26 mouse cellular contexts compared by ENCODE assay signal in genomic region chr14:57975656-57976055, GRCm38 (mm10). TPM values are rescaled to one million over a fixed set of nuclear protein-coding genes. Genes with fewer than 3 reads are reported as not detected.
DNase-seq lines count a peak whose midpoint lies in the region; ATAC-seq and TF ChIP-seq lines count a peak whose summit lies in the region.
"Had no signal": no experiment of that assay in that cellular context is flagged by ENCODE, and none has a peak within 500 bp of the region (broad histone marks: within the 10 kb centered on the region; RNA-seq: fewer than 3 reads in every experiment).

No protein-coding gene starts in this region.

- H3K4me2 ChIP-seq in heart, embryonic 12.5 days: no peak overlapping the region
- H3K4me2 ChIP-seq in lung, embryonic 14.5 days: no peak overlapping the region
- H3K4me2 ChIP-seq in lung, postnatal 0 days (replicated peaks; ENCODE audit: low read depth, low read length): no peak overlapping the region
- no peak overlapping the region for H3K4me2 ChIP-seq in forebrain, embryonic 12.5 days
- H3K4me2 ChIP-seq: embryonic facial prominence, embryonic 13.5 days; forebrain, embryonic 15.5 days; heart, embryonic 11.5 days; heart, embryonic 15.5 days; hindbrain, embryonic 13.5 days had no signal

- H3K9ac ChIP-seq in heart, embryonic 12.5 days: no peak overlapping the region
- no peak overlapping the region for H3K9ac ChIP-seq in lung, embryonic 14.5 days
- H3K9ac ChIP-seq in lung, postnatal 0 days (replicated peaks; ENCODE audit: low read depth): no peak overlapping the region
- no peak overlapping the region for H3K9ac ChIP-seq in forebrain, embryonic 12.5 days
- H3K9ac ChIP-seq: embryonic facial prominence, embryonic 13.5 days; forebrain, embryonic 15.5 days; heart, embryonic 15.5 days; hindbrain, embryonic 13.5 days had no signal

- H3K27me3 ChIP-seq in heart, embryonic 12.5 days (replicated peaks): no peaks in the 10 kb centered on the region
- no peaks in the 10 kb centered on the region for H3K27me3 ChIP-seq in lung, embryonic 14.5 days (ENCODE audit: insufficient read depth, low read length)
- no peaks in the 10 kb centered on the region for H3K27me3 ChIP-seq in lung, postnatal 0 days (replicated peaks; ENCODE audit: insufficient read depth, low read length)
- H3K27me3 ChIP-seq in forebrain, embryonic 12.5 days: no peaks in the 10 kb centered on the region
- H3K27me3 ChIP-seq: embryonic facial prominence, embryonic 13.5 days; forebrain, embryonic 15.5 days; heart, embryonic 15.5 days; hindbrain, embryonic 13.5 days had no signal

- no peaks in the 10 kb centered on the region for H3K9me3 ChIP-seq in heart, embryonic 12.5 days (replicated peaks)
- no peaks in the 10 kb centered on the region for H3K9me3 ChIP-seq in lung, embryonic 14.5 days (ENCODE audit: low read depth, low read length)
- H3K9me3 ChIP-seq in lung, postnatal 0 days (ENCODE audit: low read length): no peaks in the 10 kb centered on the region
- H3K9me3 ChIP-seq in forebrain, embryonic 12.5 days: no peaks in the 10 kb centered on the region
- H3K9me3 ChIP-seq: embryonic facial prominence, embryonic 13.5 days; forebrain, embryonic 15.5 days; heart, embryonic 15.5 days; hindbrain, embryonic 10.5 days; hindbrain, embryonic 13.5 days had no signal

- no peak for TF ChIP-seq POLR2A in embryonic fibroblast, embryonic 13.5 days (IDR thresholded peaks at IDR 0.05; ENCODE audit: low read depth, low read length)

- TF ChIP-seq EP300 in lung, postnatal 0 days (IDR thresholded peaks at IDR 0.05): no peak

- WGBS in heart, embryonic 12.5 days: 48% methylated on average over 6 of the region's 6 CpGs
- WGBS in lung, embryonic 14.5 days: 29% methylated on average over 6 of the region's 6 CpGs
- WGBS in lung, postnatal 0 days: 44% methylated on average over 6 of the region's 6 CpGs
- 74% methylated on average over 6 of the region's 6 CpGs for WGBS in forebrain, embryonic 12.5 days

- no peaks in the 10 kb centered on the region for H3K36me3 ChIP-seq in heart, embryonic 12.5 days
- H3K36me3 ChIP-seq in lung, embryonic 14.5 days (ENCODE audit: insufficient read depth): no peaks in the 10 kb centered on the region
- H3K36me3 ChIP-seq in lung, postnatal 0 days (ENCODE audit: insufficient read depth, low read length): no peaks in the 10 kb centered on the region
- no peaks in the 10 kb centered on the region for H3K36me3 ChIP-seq in forebrain, embryonic 12.5 days (replicated peaks)
- H3K36me3 ChIP-seq: embryonic facial prominence, embryonic 13.5 days; forebrain, embryonic 15.5 days; heart, embryonic 15.5 days; hindbrain, embryonic 10.5 days; hindbrain, embryonic 13.5 days had no signal

- peak; percentile 7 for DNase-seq in heart, adult 11 months
- DNase-seq in lung, embryonic 14.5 days: peak; percentile 40
- DNase-seq in lung, postnatal 0 days (ENCODE audit: low spot score): no peak
- DNase-seq in embryo, embryonic 10 days (ENCODE audit: low spot score): no peak
- DNase-seq: adrenal gland, adult 8-10 months; adrenal gland, postnatal 25 days; cerebellum, adult 11-12 months; cerebellum, adult 8-10 months; cerebellum, postnatal 10 days; cerebellum, postnatal 36 days; gastrocnemius, postnatal 36 days; heart, postnatal 10 days; heart, postnatal 36 days; kidney, adult 18-20 months had no signal

- no peak overlapping the region for H3K27ac ChIP-seq in heart, embryonic 12.5 days (ENCODE audit: poor library complexity, severe bottlenecking)
- H3K27ac ChIP-seq in lung, embryonic 14.5 days (ENCODE audit: low read depth): no peak overlapping the region
- no peak overlapping the region for H3K27ac ChIP-seq in lung, postnatal 0 days (ENCODE audit: low read length)
- peak overlapping the region; percentile 65; the same call in 1 of the 2 replicates for H3K27ac ChIP-seq in embryonic fibroblast, embryonic 13.5 days (ENCODE audit: insufficient read depth, low read length)
- no peak overlapping the region for H3K27ac ChIP-seq in forebrain, embryonic 12.5 days
- H3K27ac ChIP-seq: embryonic facial prominence, embryonic 13.5 days; forebrain, embryonic 15.5 days; heart, embryonic 15.5 days; hindbrain, embryonic 10.5 days; hindbrain, embryonic 13.5 days had no signal

- TF ChIP-seq CTCF in lung, embryonic 14.5 days (IDR thresholded peaks at IDR 0.05; ENCODE audit: low read depth): no peak
- TF ChIP-seq CTCF in lung, postnatal 0 days (IDR thresholded peaks at IDR 0.05): no peak
- no peak for TF ChIP-seq CTCF in embryonic fibroblast, embryonic 13.5 days (IDR thresholded peaks at IDR 0.05; ENCODE audit: borderline replicate concordance, insufficient read depth, low read length)

- peaks cover 39% of the 10 kb centered on the region for H3K4me1 ChIP-seq in heart, embryonic 12.5 days (replicated peaks)
- no peaks in the 10 kb centered on the region; the same call in 1 of the 2 replicates for H3K4me1 ChIP-seq in lung, embryonic 14.5 days (ENCODE audit: insufficient read depth)
- H3K4me1 ChIP-seq in lung, postnatal 0 days (ENCODE audit: insufficient read depth, low read depth, low read length): no peaks in the 10 kb centered on the region
- peaks cover 9% of the 10 kb centered on the region for H3K4me1 ChIP-seq in embryonic fibroblast, embryonic 13.5 days (ENCODE audit: control insufficient read depth, insufficient read depth, low read length)
- H3K4me1 ChIP-seq in forebrain, embryonic 12.5 days: no peaks in the 10 kb centered on the region
- H3K4me1 ChIP-seq: forebrain, embryonic 15.5 days; hindbrain, embryonic 13.5 days had no signal

- no peak overlapping the region for H3K4me3 ChIP-seq in heart, embryonic 12.5 days
- H3K4me3 ChIP-seq in lung, embryonic 14.5 days (ENCODE audit: low read depth, low read length): no peak overlapping the region
- no peak overlapping the region for H3K4me3 ChIP-seq in lung, postnatal 0 days (ENCODE audit: low read depth, low read length)
- no peak overlapping the region for H3K4me3 ChIP-seq in embryonic fibroblast, embryonic 13.5 days (ENCODE audit: insufficient read depth, low read length)
- no peak overlapping the region for H3K4me3 ChIP-seq in forebrain, embryonic 12.5 days (replicated peaks)
- H3K4me3 ChIP-seq: embryonic facial prominence, embryonic 13.5 days; forebrain, embryonic 15.5 days; heart, embryonic 15.5 days; hindbrain, embryonic 10.5 days; hindbrain, embryonic 13.5 days had no signal

- ATAC-seq in heart, embryonic 12.5 days (ENCODE audit: insufficient number of reproducible peaks, low FRiP score): no peak
- no peak for ATAC-seq in lung, embryonic 14.5 days (ENCODE audit: insufficient read depth)
- no peak for ATAC-seq in lung, postnatal 0 days
- no peak for ATAC-seq in forebrain, embryonic 12.5 days (ENCODE audit: low FRiP score)
- ATAC-seq: activated CD4-positive, CD25-positive, alpha-beta regulatory T cell, adult 4 months; CD4-positive, CD25-positive, alpha-beta regulatory T cell, adult 4 months; forebrain, embryonic 15.5 days; hindbrain, embryonic 16.5 days had no signal

RNA-seq across cellular contexts. Expression of gene Micu2, which starts 23.4 kb away (rescaled TPM):
- 103 and 106 TPM in 2 replicates for polyA plus RNA-seq in heart, embryonic 12.5 days (2016; fragmentation: Nextera tagmentation; extraction: Ambion mirVana)
- polyA plus RNA-seq in lung, embryonic 14.5 days (2014; fragmentation: Nextera tagmentation; extraction: Ambion mirVana): 54.1 and 56.4 TPM in 2 replicates
- 46.2 and 55.9 TPM in 2 replicates for polyA plus RNA-seq in lung, postnatal 0 days (2015; fragmentation: Nextera tagmentation; extraction: Ambion mirVana)
- 78.7 and 91.3 TPM in 2 replicates for polyA plus RNA-seq in embryonic fibroblast, embryonic 13.5 days (2011; ENCODE audit: insufficient read length, low read depth, missing spikeins)
- polyA plus RNA-seq in forebrain, embryonic 12.5 days (2016; fragmentation: Nextera tagmentation; extraction: Ambion mirVana): 70.4 and 72.5 TPM in 2 replicates

Comparison
In these comparisons a context has a peak if more than half of its experiments do, and no peak if none do; other contexts are left out.
1. DNase-seq: peak in heart, adult 11 months (single experiment) and lung, embryonic 14.5 days (single experiment); none in lung, postnatal 0 days (single experiment) and embryo, embryonic 10 days (single experiment).